In genomic region chr12:44329316-44330215, GRCm38 (mm10) we compare ENCODE assay signal across 8 mouse cellular contexts. TPM values are rescaled to one million over a fixed set of nuclear protein-coding genes. Genes with fewer than 3 reads are reported as not detected.
DNase-seq lines count a peak whose midpoint lies in the region; ATAC-seq and TF ChIP-seq lines count a peak whose summit lies in the region.

No protein-coding gene starts in this region.

- H3K27ac ChIP-seq in kidney, embryonic 15.5 days = peak overlapping the region; percentile 54
- peak overlapping the region; percentile 89 for H3K27ac ChIP-seq in forebrain, postnatal 0 days (ENCODE audit: low read depth, low read length)
- H3K27ac ChIP-seq in liver, postnatal 0 days (ENCODE audit: low read depth) = no peak overlapping the region

- no peak; the same call in 1 of the 2 replicates for TF ChIP-seq CTCF in forebrain, postnatal 0 days (IDR thresholded peaks at IDR 0.05; ENCODE audit: low read depth)
- no peak for TF ChIP-seq CTCF in liver, postnatal 0 days (IDR thresholded peaks at IDR 0.05; ENCODE audit: low read depth)

- DNase-seq in kidney, adult 8-10 months = no peak
- peak; percentile 67 for DNase-seq in cerebellum, adult 11-12 months
- DNase-seq in forebrain, postnatal 0 days = peak; percentile 79
- peak; percentile 64 to 80 for DNase-seq in layer of hippocampus, adult 18-20 months (ENCODE audit: low spot score in 2 of 2)
- peak; percentile 26 for DNase-seq in liver, postnatal 0 days
- DNase-seq in right cerebral cortex, postnatal 10 days (ENCODE audit: low spot score in 2 of 2) = peak; percentile 72 to 73
- DNase-seq in thymus, postnatal 25 days = no peak

- WGBS in kidney, embryonic 15.5 days = under 1% methylated on average over 61 of the region's 61 CpGs
- WGBS in forebrain, postnatal 0 days = under 1% methylated on average over 60 of the region's 61 CpGs
- WGBS in liver, postnatal 0 days (ENCODE audit: insufficient replicate concordance) = 1% methylated on average over 61 of the region's 61 CpGs

- peak overlapping the region; percentile 48 for H3K9ac ChIP-seq in kidney, embryonic 15.5 days
- peak overlapping the region; percentile 78 for H3K9ac ChIP-seq in forebrain, postnatal 0 days
- H3K9ac ChIP-seq in liver, postnatal 0 days (replicated peaks) = no peak overlapping the region; the same call in 1 of the 2 replicates

- H3K27me3 ChIP-seq in kidney, embryonic 15.5 days = peaks cover 22% of the 10 kb centered on the region
- no peaks in the 10 kb centered on the region for H3K27me3 ChIP-seq in forebrain, postnatal 0 days (ENCODE audit: insufficient read depth, low read length)
- H3K27me3 ChIP-seq in liver, postnatal 0 days (ENCODE audit: insufficient read depth, low read length) = peaks cover 32% of the 10 kb centered on the region

- H3K4me3 ChIP-seq in kidney, embryonic 15.5 days (replicated peaks) = peak overlapping the region; percentile 71
- H3K4me3 ChIP-seq in forebrain, postnatal 0 days (ENCODE audit: low read depth, low read length) = peak overlapping the region; percentile 82
- H3K4me3 ChIP-seq in liver, postnatal 0 days (ENCODE audit: low read depth, low read length) = peak overlapping the region; percentile 49

- H3K4me1 ChIP-seq in kidney, embryonic 15.5 days = peaks cover 10% of the 10 kb centered on the region
- peaks cover 17% of the 10 kb centered on the region for H3K4me1 ChIP-seq in forebrain, postnatal 0 days (ENCODE audit: insufficient read depth)
- H3K4me1 ChIP-seq in liver, postnatal 0 days (ENCODE audit: insufficient read depth) = peaks cover 9% of the 10 kb centered on the region; the same call in 1 of the 2 replicates

- H3K36me3 ChIP-seq in kidney, embryonic 15.5 days = no peaks in the 10 kb centered on the region
- no peaks in the 10 kb centered on the region for H3K36me3 ChIP-seq in forebrain, postnatal 0 days (ENCODE audit: insufficient read depth)
- H3K36me3 ChIP-seq in liver, postnatal 0 days (replicated peaks; ENCODE audit: insufficient read depth, low read length) = no peaks in the 10 kb centered on the region

- ATAC-seq in kidney, embryonic 15.5 days (replicated peaks; ENCODE audit: low FRiP score) = peak; percentile 72
- ATAC-seq in forebrain, postnatal 0 days = peak; percentile 77
- peak; percentile 25; the same call in 1 of the 2 replicates for ATAC-seq in liver, postnatal 0 days

- H3K4me2 ChIP-seq in kidney, embryonic 15.5 days = peak overlapping the region; percentile 89
- H3K4me2 ChIP-seq in forebrain, postnatal 0 days (ENCODE audit: low read depth) = peak overlapping the region; percentile 74
- peak overlapping the region; percentile 90 for H3K4me2 ChIP-seq in liver, postnatal 0 days (ENCODE audit: low read depth, low read length)

- no peaks in the 10 kb centered on the region for H3K9me3 ChIP-seq in kidney, embryonic 15.5 days (replicated peaks)
- H3K9me3 ChIP-seq in forebrain, postnatal 0 days (ENCODE audit: low read length) = no peaks in the 10 kb centered on the region
- no peaks in the 10 kb centered on the region for H3K9me3 ChIP-seq in liver, postnatal 0 days (ENCODE audit: low read length)

- TF ChIP-seq EP300 in liver, postnatal 0 days (IDR thresholded peaks at IDR 0.05; ENCODE audit: low read depth) = no peak

RNA-seq across cellular contexts. Expression of gene Nrcam, which starts 0.9 kb away (rescaled TPM):
- 10.0 and 10.8 TPM in 2 replicates for polyA plus RNA-seq in kidney, embryonic 15.5 days (2015; fragmentation: Nextera tagmentation; extraction: Ambion mirVana)
- 147 and 185 TPM in 2 replicates for total RNA-seq in forebrain, postnatal 0 days (2014; rRNA removed)
- 87.5 and 101 TPM in 2 replicates for polyA plus RNA-seq in forebrain, postnatal 0 days (2015; fragmentation: Nextera tagmentation; extraction: Ambion mirVana)
- 100 to 1,000 TPM; 490 to 495 TPM for total RNA-seq in layer of hippocampus, adult 18-20 months (2021)
- 0.17 TPM in 1 of 2 replicates, not detected in the other for polyA plus RNA-seq in liver, postnatal 0 days (2015; fragmentation: Nextera tagmentation; extraction: Ambion mirVana)

Comparison
In these comparisons a context has a peak if more than half of its experiments do, and no peak if none do; other contexts are left out.
1. ATAC-seq: peak in every context shown above with its lines; median percentile 77 in forebrain, postnatal 0 days; 72 in kidney, embryonic 15.5 days; 25 in liver, postnatal 0 days.
2. DNase-seq: peak in cerebellum, adult 11-12 months (single experiment), forebrain, postnatal 0 days (single experiment), layer of hippocampus, adult 18-20 months (2 of 2), liver, postnatal 0 days (single experiment) and right cerebral cortex, postnatal 10 days (2 of 2); none in kidney, adult 8-10 months (0 of 2) and thymus, postnatal 25 days (single experiment).
3. Peak in every context shown above with its lines, with median percentiles within 50 percentile points of each other: H3K4me2 ChIP-seq and H3K4me3 ChIP-seq.